Mouse (Mus musculus) midbrain, postnatal 0 days (tissue): ENCODE measurements at regions not wholly inside any gene's neighbourhood (a gene's known extent, or its start where the extent isn't known, plus 50 kb on each side); places are given as distances from the start of the nearest gene placed in this dataset.

Experiments used
- ATAC-seq: fragments of 200-750 bp; cut with Nextera tagmentation; 2 replicates; pipeline ENCODE4 v1.8.0; 2017; ENCODE audit warnings: moderate number of reproducible peaks, mild to moderate bottlenecking, moderate TSS enrichment, moderate library complexity; ENCODE audit not compliant: low FRiP score
- DNase-seq: peaks from one replicate; pipeline ENCODE4 v3.0.0-alpha.2; 2015; ENCODE audit warnings: low spot score
- H3K27ac ChIP-seq: fragments of 300-500 bp; sonication (generic); 2 replicates; pipeline ENCODE4 v1.5.1; 2014; ENCODE audit warnings: low read depth, mild to moderate bottlenecking, low read length, mixed read lengths
- H3K27me3 ChIP-seq: fragments of 300-500 bp; sonication (generic); 2 replicates; pipeline ENCODE4 v1.6.1; 2014; ENCODE audit warnings: low read length, control low read depth, mixed read lengths; ENCODE audit not compliant: insufficient read depth
- H3K36me3 ChIP-seq: fragments of 300-500 bp; sonication (generic); 2 replicates; pipeline ENCODE4 v1.6.1; 2014; ENCODE audit warnings: low read length, control low read depth, mixed read lengths; ENCODE audit not compliant: insufficient read depth
- H3K4me1 ChIP-seq: fragments of 300-500 bp; sonication (generic); 2 replicates; pipeline ENCODE4 v1.6.1; 2014; ENCODE audit warnings: mild to moderate bottlenecking, control low read depth, antibody characterized with exemption, low read length, mixed read lengths; ENCODE audit not compliant: insufficient read depth
- H3K4me2 ChIP-seq: fragments of 300-500 bp; sonication (generic); 2 replicates; pipeline ENCODE4 v1.6.1; 2014; ENCODE audit warnings: low read depth, mild to moderate bottlenecking, low read length, mixed read lengths; ENCODE audit not compliant: poor library complexity, severe bottlenecking
- H3K4me3 ChIP-seq: fragments of 300-500 bp; sonication (generic); 2 replicates; pipeline ENCODE4 v1.5.1; 2014; ENCODE audit warnings: low read depth, mild to moderate bottlenecking, low read length, moderate library complexity
- H3K9ac ChIP-seq: fragments of 300-500 bp; sonication (generic); replicated peaks from 2 replicates; pipeline ENCODE4 v1.6.1; 2014; ENCODE audit warnings: mild to moderate bottlenecking, low read length, moderate library complexity, mixed read lengths; ENCODE audit not compliant: poor library complexity, severe bottlenecking
- H3K9me3 ChIP-seq: fragments of 300-500 bp; sonication (generic); 2 replicates; pipeline ENCODE4 v1.6.1; 2016; ENCODE audit warnings: low read length, control low read depth
- CTCF ChIP-seq: IDR thresholded peaks from 2 replicates; pipeline ENCODE4 v1.5.1; 2016; ENCODE audit warnings: antibody characterized with exemption, mild to moderate bottlenecking
- WGBS: fragments of 180-500 bp; shearing (Covaris S2); extraction: QIAGEN DNeasy Blood & Tissue Kit; methylation state at CpG from one replicate; pipeline ENCODE4 v1.1.7; 2014; 5-methylcytosine and 5-hydroxymethylcytosine counted together

DNA sequence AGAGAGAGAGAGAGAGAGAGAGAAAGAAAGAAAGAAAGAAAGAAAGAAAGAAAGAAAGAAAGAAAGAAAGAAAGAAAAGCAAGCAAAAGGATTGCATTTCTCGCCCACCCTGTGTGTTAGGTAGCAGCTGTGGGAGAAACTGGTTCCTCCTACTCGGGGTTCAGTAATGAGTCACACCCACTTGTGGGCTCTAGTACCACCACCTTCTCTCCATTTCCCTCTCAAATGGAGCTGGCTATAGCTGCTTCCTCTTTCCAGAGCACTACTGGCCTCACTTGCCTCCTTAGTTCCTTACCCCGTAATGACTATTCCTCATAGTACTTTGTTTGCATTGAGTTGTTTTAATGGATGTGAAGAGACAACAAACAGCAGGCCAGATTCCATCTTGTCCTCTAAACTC lies 323.0 kb downstream of the Rps29 start:
- ATAC-seq (no peak), DNase-seq (no peak)
- H3K27ac ChIP-seq: no peak overlapping the region

GRCm38 (mm10) chr12:68833914-68834313 lies 325.1 kb downstream of the Rps29 start:
- ATAC-seq: no peak
- Histone ChIP-seq H3K4me3 (no peak overlapping the region), H3K9me3 (no peaks in the 10 kb centered on the region), H3K4me2 (no peak overlapping the region), H3K4me1 (no peaks in the 10 kb centered on the region), H3K36me3 (no peaks in the 10 kb centered on the region), H3K9ac (no peak overlapping the region), H3K27me3 (no peaks in the 10 kb centered on the region), H3K27ac (no peak overlapping the region)
- DNase-seq: no peak
- no peak for TF ChIP-seq CTCF
- WGBS: 71% methylated on average over 4 of the region's 4 CpGs

More for the DNA sequence above, 323.0 kb downstream of the Rps29 start:
- H3K36me3 ChIP-seq: no peaks in the 10 kb centered on the region
- no peak for TF ChIP-seq CTCF
- no peaks in the 10 kb centered on the region for H3K27me3 ChIP-seq
- 91% methylated on average over 3 of the region's 3 CpGs for WGBS
- H3K4me2 ChIP-seq: no peak overlapping the region
- no peak overlapping the region for H3K9ac ChIP-seq
- no peaks in the 10 kb centered on the region for H3K9me3 ChIP-seq
- no peaks in the 10 kb centered on the region for H3K4me1 ChIP-seq
- H3K4me3 ChIP-seq: no peak overlapping the region

DNA sequence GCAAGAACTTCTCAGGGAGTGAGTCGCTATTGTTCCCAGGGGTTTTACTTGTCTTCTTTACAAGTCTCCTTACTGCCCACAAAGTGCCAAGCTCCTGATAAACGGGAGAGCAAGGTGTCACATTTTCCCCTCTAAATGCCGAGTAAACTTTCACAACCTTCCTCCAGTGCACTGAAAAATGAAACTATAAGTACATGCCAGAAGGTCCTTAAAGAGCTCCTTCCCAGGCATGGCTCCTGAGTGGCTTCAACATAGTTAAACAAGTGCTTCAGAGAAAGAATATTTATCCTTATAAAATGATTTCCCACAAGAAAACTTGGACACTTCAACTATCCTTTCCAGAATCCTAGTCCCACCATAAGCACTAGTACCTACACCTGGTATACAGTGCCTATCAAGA lies 329.6 kb downstream of the Rps29 start:
- no peak overlapping the region for H3K4me3 ChIP-seq
- WGBS: 79% methylated on average over 3 of the region's 3 CpGs
- no peak for ATAC-seq

DNA sequence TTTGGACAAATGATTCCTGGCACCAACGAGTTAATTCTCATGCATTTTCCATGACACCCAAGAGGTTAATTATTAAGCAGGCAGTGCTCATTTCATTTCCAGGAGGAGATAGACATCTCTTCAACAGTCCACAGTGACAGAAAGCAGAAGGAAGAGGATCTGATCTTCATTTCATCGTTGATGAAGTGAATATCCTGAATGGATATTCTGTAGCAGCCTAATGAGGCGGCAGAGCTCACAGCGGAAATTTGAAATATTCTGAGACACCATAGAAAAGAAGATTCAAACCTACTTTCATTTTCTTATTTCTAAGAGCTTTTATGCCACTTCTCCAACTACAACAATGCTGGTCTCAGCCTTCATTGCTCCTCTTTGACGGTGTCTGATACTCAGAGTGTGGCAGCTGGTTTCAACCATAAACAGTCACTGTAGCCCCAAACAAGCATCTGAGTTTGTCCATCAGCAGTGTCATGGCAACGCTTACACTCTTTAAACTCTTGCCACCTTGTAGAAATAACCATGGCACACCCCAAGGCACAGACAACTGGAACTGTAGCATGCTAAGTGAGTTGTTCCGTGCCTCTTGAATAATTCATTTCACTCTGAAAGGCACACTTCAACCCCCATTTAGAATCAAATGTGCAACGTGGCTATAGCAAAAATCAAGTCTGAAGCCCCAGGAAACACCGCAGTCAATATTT lies 331.3 kb downstream of the Rps29 start:
- ATAC-seq: no peak
- Histone ChIP-seq H3K9me3 (no peaks in the 10 kb centered on the region), H3K36me3 (no peaks in the 10 kb centered on the region), H3K27me3 (no peaks in the 10 kb centered on the region), H3K9ac (no peak overlapping the region), H3K4me3 (no peak overlapping the region), H3K4me1 (no peaks in the 10 kb centered on the region; the same call in 1 of the 2 replicates), H3K4me2 (no peak overlapping the region), H3K27ac (no peak overlapping the region)
- TF ChIP-seq CTCF: no peak
- WGBS: 51% methylated on average over 9 of the region's 9 CpGs
- peak; percentile 22 for DNase-seq

More for the DNA sequence above, 329.6 kb downstream of the Rps29 start:
- H3K4me2 ChIP-seq: no peak overlapping the region
- no peaks in the 10 kb centered on the region; the same call in 1 of the 2 replicates for H3K4me1 ChIP-seq
- H3K27me3 ChIP-seq: no peaks in the 10 kb centered on the region
- no peak for TF ChIP-seq CTCF
- H3K27ac ChIP-seq: no peak overlapping the region
- DNase-seq: no peak
- no peaks in the 10 kb centered on the region for H3K9me3 ChIP-seq
- no peaks in the 10 kb centered on the region for H3K36me3 ChIP-seq
- H3K9ac ChIP-seq: no peak overlapping the region

GRCm38 (mm10) chr12:68794396-68794795 lies 364.6 kb downstream of the Rps29 start:
- Histone ChIP-seq H3K4me1 (no peaks in the 10 kb centered on the region), H3K4me3 (no peak overlapping the region)
- WGBS: 78% methylated on average over 5 of the region's 5 CpGs

GRCm38 (mm10) chr12:68783636-68784035 lies 375.4 kb downstream of the Rps29 start:
- no peaks in the 10 kb centered on the region for H3K9me3 ChIP-seq
- DNase-seq (no peak), ATAC-seq (no peak)
- H3K4me1 ChIP-seq: no peaks in the 10 kb centered on the region
- no peak for TF ChIP-seq CTCF
- H3K9ac ChIP-seq: no peak overlapping the region
- no peak overlapping the region for H3K4me3 ChIP-seq
- peak overlapping the region; percentile 19; the same call in 1 of the 2 replicates for H3K27ac ChIP-seq
- no peaks in the 10 kb centered on the region for H3K27me3 ChIP-seq
- 73% methylated on average over 4 of the region's 4 CpGs for WGBS
- no peaks in the 10 kb centered on the region for H3K36me3 ChIP-seq
- no peak overlapping the region for H3K4me2 ChIP-seq

More at GRCm38 (mm10) chr12:68794396-68794795, 364.6 kb downstream of the Rps29 start:
- H3K36me3 ChIP-seq: no peaks in the 10 kb centered on the region
- no peaks in the 10 kb centered on the region for H3K27me3 ChIP-seq
- no peak overlapping the region for H3K27ac ChIP-seq
- ATAC-seq (no peak), DNase-seq (no peak)
- H3K9me3 ChIP-seq: no peaks in the 10 kb centered on the region
- no peak overlapping the region for H3K9ac ChIP-seq
- TF ChIP-seq CTCF: no peak
- H3K4me2 ChIP-seq: no peak overlapping the region
